Mouse (Mus musculus) liver, embryonic 16.5 days (tissue): ENCODE data around the gene Lgr6. TPM values are rescaled to one million over a fixed set of nuclear protein-coding genes. Genes with fewer than 3 reads are reported as not detected.

Experiments used
- ATAC-seq: fragments of 200-750 bp; cut with Nextera tagmentation; 2 replicates; pipeline ENCODE4 v1.8.0; 2017; ENCODE audit warnings: low read depth, mild to moderate bottlenecking, moderate number of reproducible peaks, moderate library complexity
- H3K27ac ChIP-seq: fragments of 300-500 bp; sonication (generic); 2 replicates; pipeline ENCODE4 v1.5.1; 2014; ENCODE audit warnings: mild to moderate bottlenecking, low read length
- H3K27me3 ChIP-seq: fragments of 300-500 bp; sonication (generic); 2 replicates; pipeline ENCODE4 v1.6.1; 2014; ENCODE audit warnings: low read depth, low read length, mixed read lengths; ENCODE audit not compliant: control insufficient read depth, insufficient read depth
- H3K36me3 ChIP-seq: fragments of 300-500 bp; sonication (generic); 2 replicates; pipeline ENCODE4 v1.6.1; 2014; ENCODE audit warnings: mild to moderate bottlenecking; ENCODE audit not compliant: control insufficient read depth, insufficient read depth
- H3K4me1 ChIP-seq: fragments of 300-500 bp; sonication (generic); 2 replicates; pipeline ENCODE4 v1.6.1; 2014; ENCODE audit warnings: low read depth, low read length, mixed read lengths; ENCODE audit not compliant: control insufficient read depth
- H3K4me2 ChIP-seq: fragments of 300-500 bp; sonication (generic); 2 replicates; pipeline ENCODE4 v1.6.1; 2014; ENCODE audit warnings: low read depth, low read length, mixed read lengths
- H3K4me3 ChIP-seq: fragments of 300-500 bp; sonication (generic); 2 replicates; pipeline ENCODE4 v1.5.1; 2014; ENCODE audit warnings: low read depth, mild to moderate bottlenecking, low read length
- H3K9ac ChIP-seq: fragments of 300-500 bp; sonication (generic); 2 replicates; pipeline ENCODE4 v1.6.1; 2014; ENCODE audit warnings: low read depth, low read length
- H3K9me3 ChIP-seq: fragments of 300-500 bp; sonication (generic); replicated peaks from 2 replicates; pipeline ENCODE4 v1.6.1; 2016; ENCODE audit warnings: low read length; ENCODE audit not compliant: control insufficient read depth
- WGBS: fragments of 180-500 bp; shearing (Covaris S2); extraction: QIAGEN DNeasy Blood & Tissue Kit; methylation state at CpG from one replicate; pipeline ENCODE4 v1.1.7; 2014; ENCODE audit not compliant: insufficient replicate concordance; 5-methylcytosine and 5-hydroxymethylcytosine counted together
- polyA plus RNA-seq: library from polyadenylated mRNA; unstranded; fragments of >200 nt; fragmentation: Nextera tagmentation; extraction: Ambion mirVana; gene quantifications from 2 replicates; pipeline ENCODE4 v1.2.1, GENCODE M21; 2015

Lgr6 gene
- polyA plus RNA-seq, 1 experiment from 2014 or later, result 0.08 TPM

DNA sequence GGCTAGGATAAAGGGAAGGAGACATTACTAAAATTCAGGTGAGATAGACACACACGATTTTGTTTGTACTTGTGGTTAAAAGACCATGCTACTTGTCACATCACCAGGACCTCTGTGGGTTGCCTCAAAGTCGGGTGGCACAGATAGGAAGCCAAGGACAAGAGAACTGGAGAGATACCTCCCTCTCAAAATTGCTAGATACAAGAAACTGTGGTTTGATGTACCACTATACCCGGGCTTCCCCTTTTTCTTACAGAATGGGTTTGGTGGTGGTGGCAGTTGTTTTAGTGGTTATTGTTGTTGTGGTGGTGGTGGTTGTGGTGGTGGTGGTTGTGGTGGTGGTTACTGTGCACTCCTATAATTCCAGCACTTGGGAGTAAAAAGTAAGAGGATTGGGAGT, 22.8 kb downstream of the Lgr6 start:
- peaks cover 24% of the 10 kb centered on the region for H3K27me3 ChIP-seq
- no peak overlapping the region for H3K4me3 ChIP-seq
- no peaks in the 10 kb centered on the region for H3K4me1 ChIP-seq
- H3K27ac ChIP-seq, result no peak overlapping the region
- no peak for ATAC-seq
- no peak overlapping the region for H3K4me2 ChIP-seq
- H3K9me3 ChIP-seq, result no peaks in the 10 kb centered on the region
- WGBS, result 14% methylated on average over 3 of the region's 3 CpGs
- no peaks in the 10 kb centered on the region for H3K36me3 ChIP-seq
- H3K9ac ChIP-seq, result no peak overlapping the region

DNA sequence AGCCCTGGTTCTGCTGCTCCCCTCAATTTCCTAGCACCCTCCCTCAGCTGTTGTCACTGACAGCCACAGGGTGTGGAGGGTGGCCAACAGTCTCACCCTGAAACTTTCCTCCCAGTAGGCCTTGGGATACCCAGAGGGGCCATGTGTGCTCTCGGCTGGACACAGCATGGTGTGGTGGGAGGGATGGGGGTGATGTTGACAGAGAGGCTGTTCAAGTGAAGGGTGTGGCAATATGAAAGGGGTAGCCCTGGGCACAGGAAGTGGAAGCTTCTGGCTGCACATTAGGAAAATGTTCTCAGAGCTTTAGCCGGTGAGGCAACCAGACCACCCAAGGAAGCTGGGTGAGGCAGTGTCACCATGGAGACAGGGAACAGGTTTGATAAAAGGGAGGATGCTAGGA, 26.1 kb downstream of the Lgr6 start:
- no peaks in the 10 kb centered on the region for H3K36me3 ChIP-seq
- 41% methylated on average over 2 of the region's 2 CpGs for WGBS
- no peak overlapping the region for H3K27ac ChIP-seq
- H3K9me3 ChIP-seq, result no peaks in the 10 kb centered on the region
- no peak for ATAC-seq
- no peak overlapping the region for H3K4me2 ChIP-seq
- H3K27me3 ChIP-seq, result no peaks in the 10 kb centered on the region
- H3K4me1 ChIP-seq, result no peaks in the 10 kb centered on the region
- H3K9ac ChIP-seq, result no peak overlapping the region
- H3K4me3 ChIP-seq, result no peak overlapping the region

DNA sequence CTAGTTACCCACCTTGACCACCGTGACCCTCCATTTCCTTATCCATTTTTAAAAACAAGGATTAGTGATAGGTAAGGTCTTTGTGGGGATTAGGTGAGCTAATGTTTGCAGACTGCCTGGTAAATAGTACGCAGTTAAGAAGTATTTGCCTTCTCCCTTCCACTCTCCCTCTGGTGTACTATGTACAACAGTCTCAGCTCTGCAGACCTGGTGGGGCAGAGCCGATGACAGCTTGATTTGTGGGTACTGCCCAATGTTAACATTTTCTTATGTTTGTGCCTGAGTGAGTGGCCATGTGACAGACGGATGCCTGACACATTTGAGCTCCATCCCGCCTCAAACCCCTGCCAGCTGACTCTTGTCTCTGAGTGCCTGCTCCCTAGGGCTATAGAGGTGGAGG, 28.6 kb downstream of the Lgr6 start:
- 42% methylated on average over 5 of the region's 5 CpGs for WGBS
- no peaks in the 10 kb centered on the region for H3K4me1 ChIP-seq
- H3K4me2 ChIP-seq, result no peak overlapping the region
- H3K27ac ChIP-seq, result no peak overlapping the region
- no peaks in the 10 kb centered on the region for H3K27me3 ChIP-seq
- no peak overlapping the region for H3K4me3 ChIP-seq
- H3K9me3 ChIP-seq, result no peaks in the 10 kb centered on the region
- H3K9ac ChIP-seq, result no peak overlapping the region
- H3K36me3 ChIP-seq, result no peaks in the 10 kb centered on the region
- no peak for ATAC-seq

DNA sequence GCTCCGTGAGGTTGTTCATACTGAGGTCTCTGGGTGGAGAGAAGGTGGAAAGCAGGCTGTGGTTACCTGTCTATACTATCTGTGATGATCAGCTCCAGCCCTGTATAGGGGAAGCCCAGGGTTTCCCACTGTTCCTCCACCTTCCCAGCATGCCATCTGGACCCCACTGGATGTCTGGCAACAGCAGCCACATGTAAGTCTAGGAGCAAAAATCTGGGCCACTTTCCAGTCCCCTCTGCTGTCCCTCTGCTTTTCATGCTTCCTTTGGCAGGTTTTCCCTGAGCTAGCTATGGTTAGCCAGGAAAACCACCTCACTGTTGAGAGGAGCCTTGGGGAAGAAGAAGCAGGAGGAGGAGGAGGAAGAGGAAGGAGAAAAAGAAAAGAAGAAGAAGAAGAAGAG, 29.8 kb downstream of the Lgr6 start:
- H3K27ac ChIP-seq, result no peak overlapping the region

DNA sequence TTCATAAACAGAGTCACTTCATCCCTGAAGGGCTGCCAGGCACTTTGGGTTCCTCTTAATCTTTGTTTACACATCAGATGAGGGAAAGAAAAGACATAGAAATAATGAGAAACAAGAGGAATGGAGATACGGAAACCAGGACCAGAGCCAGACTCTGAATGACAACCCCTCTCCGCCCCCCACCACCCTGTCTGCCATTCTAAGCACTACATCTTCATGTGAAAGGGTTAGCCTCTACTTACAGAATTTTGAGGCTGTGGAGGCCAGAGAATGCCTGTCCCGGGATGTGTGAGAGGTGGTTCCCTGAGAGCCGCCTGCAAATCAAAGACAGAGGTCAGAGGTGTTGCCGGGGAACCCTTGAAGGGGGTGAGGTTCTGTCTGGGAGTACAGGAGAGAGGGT, 32.4 kb downstream of the Lgr6 start:
- Histone ChIP-seq H3K9me3 (no peaks in the 10 kb centered on the region), H3K4me2 (no peak overlapping the region), H3K9ac (no peak overlapping the region), H3K4me1 (no peaks in the 10 kb centered on the region), H3K27ac (no peak overlapping the region), H3K36me3 (no peaks in the 10 kb centered on the region), H3K4me3 (no peak overlapping the region), H3K27me3 (no peaks in the 10 kb centered on the region)
- ATAC-seq, result no peak
- 54% methylated on average over 5 of the region's 5 CpGs for WGBS

More for the DNA sequence above, 29.8 kb downstream of the Lgr6 start:
- H3K4me2 ChIP-seq, result no peak overlapping the region
- no peaks in the 10 kb centered on the region for H3K9me3 ChIP-seq
- no peaks in the 10 kb centered on the region for H3K4me1 ChIP-seq
- ATAC-seq, result no peak
- H3K27me3 ChIP-seq, result no peaks in the 10 kb centered on the region
- no peak overlapping the region for H3K9ac ChIP-seq
- H3K4me3 ChIP-seq, result no peak overlapping the region
- 77% methylated on average over 1 of the region's 1 CpGs for WGBS
- no peaks in the 10 kb centered on the region for H3K36me3 ChIP-seq

DNA sequence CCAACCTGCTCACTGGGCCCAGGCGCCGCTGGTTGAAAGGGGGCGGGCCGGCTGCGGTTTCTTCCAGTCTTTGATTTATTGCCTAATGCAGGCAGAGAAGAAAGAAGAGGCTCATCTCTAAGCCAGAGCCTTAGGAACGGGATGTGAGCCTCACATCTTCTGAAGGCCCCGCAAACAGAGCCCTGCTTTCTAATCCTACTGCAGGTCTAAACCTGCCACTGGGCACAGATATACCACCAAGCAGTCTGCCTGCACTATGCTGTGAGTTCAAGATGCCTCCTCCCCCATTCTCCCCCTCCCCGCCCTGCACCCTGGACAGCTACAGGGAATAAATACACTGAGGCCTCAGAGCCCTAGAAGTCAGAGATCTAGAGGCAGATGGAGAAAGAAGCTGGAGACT, 35.2 kb downstream of the Lgr6 start:
- H3K27ac ChIP-seq, result no peak overlapping the region
- ATAC-seq, result no peak
- 56% methylated on average over 8 of the region's 8 CpGs for WGBS

DNA sequence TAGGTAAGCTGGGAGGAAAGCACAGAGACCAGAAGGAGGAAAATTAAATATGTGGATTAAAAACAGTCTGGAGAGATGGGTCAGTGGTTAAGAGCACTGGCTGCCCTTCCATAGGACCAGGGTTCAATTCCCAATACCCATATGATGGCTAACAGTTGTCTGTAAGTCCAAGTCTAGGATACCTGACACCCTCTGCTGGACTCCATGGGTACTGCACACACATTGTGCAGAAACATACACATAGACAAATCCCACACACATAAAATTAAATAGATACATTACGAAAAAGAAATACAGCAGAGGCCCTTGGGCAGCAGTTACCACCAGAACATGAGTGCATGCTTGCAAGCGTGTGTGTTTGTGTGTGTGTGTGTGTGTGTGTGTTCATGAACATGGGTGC, 40.6 kb downstream of the Lgr6 start:
- 66% methylated on average over 2 of the region's 2 CpGs for WGBS
- Histone ChIP-seq H3K4me3 (no peak overlapping the region), H3K27ac (no peak overlapping the region), H3K27me3 (no peaks in the 10 kb centered on the region), H3K9ac (no peak overlapping the region), H3K4me2 (no peak overlapping the region), H3K9me3 (no peaks in the 10 kb centered on the region), H3K36me3 (no peaks in the 10 kb centered on the region), H3K4me1 (no peaks in the 10 kb centered on the region)
- ATAC-seq, result no peak

More for the DNA sequence above, 35.2 kb downstream of the Lgr6 start:
- no peak overlapping the region for H3K9ac ChIP-seq
- no peaks in the 10 kb centered on the region for H3K27me3 ChIP-seq
- H3K4me1 ChIP-seq, result no peaks in the 10 kb centered on the region
- H3K36me3 ChIP-seq, result no peaks in the 10 kb centered on the region
- no peak overlapping the region for H3K4me2 ChIP-seq
- no peaks in the 10 kb centered on the region for H3K9me3 ChIP-seq
- no peak overlapping the region for H3K4me3 ChIP-seq

DNA sequence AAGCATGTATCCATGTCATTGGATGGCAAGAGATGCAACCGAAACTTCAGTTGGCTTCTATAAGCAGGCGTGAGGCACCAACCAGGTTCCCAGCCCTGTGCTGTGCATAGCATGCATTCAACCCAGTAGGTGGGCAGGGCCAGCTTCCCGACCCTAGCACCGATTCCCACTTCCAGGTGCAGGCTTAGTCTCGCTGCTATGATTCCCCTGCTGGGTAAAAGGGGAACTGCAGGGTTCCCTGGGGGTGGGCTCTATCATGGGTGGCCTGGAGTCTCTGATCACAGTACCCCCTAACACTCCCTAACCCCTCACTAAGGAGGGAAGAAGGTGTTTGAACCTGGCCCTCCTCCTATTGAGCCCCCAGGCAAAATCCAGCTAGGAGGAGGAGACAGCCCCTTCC, 42.1 kb downstream of the Lgr6 start:
- Histone ChIP-seq H3K9ac (no peak overlapping the region), H3K9me3 (no peaks in the 10 kb centered on the region), H3K4me2 (no peak overlapping the region), H3K36me3 (no peaks in the 10 kb centered on the region), H3K27me3 (no peaks in the 10 kb centered on the region), H3K4me1 (no peaks in the 10 kb centered on the region), H3K27ac (no peak overlapping the region), H3K4me3 (no peak overlapping the region)
- no peak for ATAC-seq
- 53% methylated on average over 5 of the region's 5 CpGs for WGBS

DNA sequence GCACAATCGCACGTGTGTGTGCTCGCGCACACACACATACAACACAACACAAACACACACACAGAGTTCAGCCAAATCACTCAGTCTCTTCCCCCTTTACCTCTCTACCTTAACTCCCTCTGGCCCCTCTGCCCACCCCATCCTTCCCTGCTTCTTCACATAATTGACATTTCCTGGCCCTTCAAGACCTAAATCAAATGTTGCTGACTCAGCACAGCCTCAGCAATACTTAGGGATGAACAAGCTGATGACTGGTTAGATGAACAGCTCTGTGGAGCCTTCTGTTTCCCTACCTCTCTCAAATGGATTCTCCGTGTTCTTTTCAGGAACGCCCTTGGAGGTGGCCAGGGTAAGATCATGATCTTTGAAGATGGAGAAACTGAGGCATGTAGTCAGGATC, 43.8 kb downstream of the Lgr6 start:
- Histone ChIP-seq H3K36me3 (no peaks in the 10 kb centered on the region), H3K27me3 (no peaks in the 10 kb centered on the region), H3K27ac (no peak overlapping the region), H3K4me3 (no peak overlapping the region), H3K9ac (no peak overlapping the region), H3K4me1 (no peaks in the 10 kb centered on the region), H3K9me3 (no peaks in the 10 kb centered on the region), H3K4me2 (no peak overlapping the region)
- ATAC-seq, result no peak
- 75% methylated on average over 6 of the region's 6 CpGs for WGBS

DNA sequence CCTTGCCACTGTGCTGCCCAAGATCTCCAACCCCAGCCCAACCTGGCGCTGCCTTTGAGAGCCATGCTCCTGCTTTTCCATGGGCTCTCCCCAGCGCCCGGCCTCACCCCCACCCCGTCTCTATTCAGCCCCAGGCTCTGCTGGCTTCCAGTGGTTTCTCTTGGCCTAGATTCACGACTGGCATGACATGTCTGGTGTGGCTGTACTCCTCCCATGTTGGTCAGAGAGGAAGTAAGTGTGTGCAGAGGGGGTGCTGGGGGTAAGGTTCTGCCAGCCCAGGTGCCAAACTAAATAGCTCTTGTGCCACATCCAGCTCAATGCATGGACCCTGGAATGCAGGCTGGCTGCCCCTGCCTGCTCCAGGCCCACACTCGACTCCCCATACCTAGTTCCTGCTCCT, 44.9 kb downstream of the Lgr6 start:
- H3K9me3 ChIP-seq, result no peaks in the 10 kb centered on the region
- no peak overlapping the region for H3K27ac ChIP-seq
- ATAC-seq, result no peak
- H3K4me3 ChIP-seq, result no peak overlapping the region
- H3K27me3 ChIP-seq, result no peaks in the 10 kb centered on the region
- H3K9ac ChIP-seq, result no peak overlapping the region
- no peak overlapping the region for H3K4me2 ChIP-seq
- H3K36me3 ChIP-seq, result no peaks in the 10 kb centered on the region
- no peaks in the 10 kb centered on the region for H3K4me1 ChIP-seq
- 49% methylated on average over 6 of the region's 6 CpGs for WGBS
